Mouse (Mus musculus) right cerebral cortex, postnatal 25 days (tissue): ENCODE data around the gene Pnpla7.

ENCODE experiments used
- DNase-seq: peaks from one replicate; pipeline ENCODE4 v3.0.0; 2022

Gene Pnpla7

GRCm38 (mm10) chr2:24995332-24995731, 19.5 kb downstream of the Pnpla7 start:
- peak; percentile 38 for DNase-seq

GRCm38 (mm10) chr2:24996471-24996870, 20.6 kb downstream of the Pnpla7 start:
- no peak for DNase-seq

GRCm38 (mm10) chr2:25000544-25001235, 24.9 kb downstream of the Pnpla7 start:
- DNase-seq, result no peak

- no peak for DNase-seq
Observed at GRCm38 (mm10) chr2:25003946-25004786, 28.3 kb downstream of the Pnpla7 start.

GRCm38 (mm10) chr2:25006767-25007166, 30.9 kb downstream of the Pnpla7 start:
- no peak for DNase-seq

- no peak for DNase-seq
Observed at GRCm38 (mm10) chr2:25008250-25008649, 32.4 kb downstream of the Pnpla7 start.

- DNase-seq, result no peak
Observed at GRCm38 (mm10) chr2:25022678-25023077, 46.8 kb downstream of the Pnpla7 start.

- DNase-seq, result no peak
Observed at GRCm38 (mm10) chr2:25025109-25025508, 49.3 kb downstream of the Pnpla7 start.

- DNase-seq, result no peak
Observed at GRCm38 (mm10) chr2:25034994-25035393, 59.2 kb downstream of the Pnpla7 start.

- no peak for DNase-seq
Observed at GRCm38 (mm10) chr2:25040089-25040488, 64.3 kb downstream of the Pnpla7 start.

GRCm38 (mm10) chr2:25050921-25051320, 75.1 kb downstream of the Pnpla7 start:
- peak; percentile 54 for DNase-seq

GRCm38 (mm10) chr2:25051450-25051849, 75.6 kb downstream of the Pnpla7 start:
- no peak for DNase-seq

GRCm38 (mm10) chr2:25053101-25053500, 77.3 kb downstream of the Pnpla7 start:
- no peak for DNase-seq

- DNase-seq, result peak; percentile 90
Observed at GRCm38 (mm10) chr2:25054221-25055067, 78.6 kb downstream of the Pnpla7 start, which contains the start of gene Nsmf. TSS of gene Nsmf (plus strand) at chr2:25054355.

- DNase-seq, result peak; percentile 76
Observed at GRCm38 (mm10) chr2:25055068-25055405, 79.2 kb downstream of the Pnpla7 start.

GRCm38 (mm10) chr2:25055409-25056155, 79.7 kb downstream of the Pnpla7 start:
- DNase-seq, result peak; percentile 36

- no peak for DNase-seq
Observed at GRCm38 (mm10) chr2:25058926-25059325, 83.1 kb downstream of the Pnpla7 start.

- DNase-seq, result no peak
Observed at GRCm38 (mm10) chr2:25063523-25063922, 87.7 kb downstream of the Pnpla7 start.

- no peak for DNase-seq
Observed at GRCm38 (mm10) chr2:25064285-25064684, 88.5 kb downstream of the Pnpla7 start.

- DNase-seq, result no peak
Observed at GRCm38 (mm10) chr2:25065537-25065936, 89.7 kb downstream of the Pnpla7 start.

GRCm38 (mm10) chr2:25066552-25066951, 90.7 kb downstream of the Pnpla7 start:
- no peak for DNase-seq

- no peak for DNase-seq
Observed at GRCm38 (mm10) chr2:25069537-25069936, 93.7 kb downstream of the Pnpla7 start.

- no peak for DNase-seq
Observed at GRCm38 (mm10) chr2:25072398-25072797, 96.6 kb downstream of the Pnpla7 start.
